Mouse (Mus musculus): Measurements from ENCODE around the gene Tenm4. TPM values are rescaled to one million over a fixed set of nuclear protein-coding genes. Genes with fewer than 3 reads are reported as not detected.

Tenm4 gene
- total RNA-seq, 1 experiment: 38.9 TPM

GRCm38 (mm10) chr7:96392600-96392999 is 221.6 kb downstream of the Tenm4 start:
- in situ Hi-C loops (cut with MboI; ENCODE audit: low sequenced_read_pairs in 2 of 2, unreplicated experiment in 2 of 2): no loop called here
- DNase-seq (ENCODE audit: low read depth, low spot score): no peak
- H3K4me1 ChIP-seq (ENCODE audit: control insufficient read depth in 2 of 2, insufficient read depth in 2 of 2, low read length in 2 of 2, poor library complexity in 1 of 2): no peaks in the 10 kb centered on the region
- no peaks in the 10 kb centered on the region for H3K9me3 ChIP-seq (ENCODE audit: control insufficient read depth, insufficient read depth, low read depth, low read length)
- TF ChIP-seq MAFK (IDR thresholded peaks at IDR 0.05; ENCODE audit: insufficient read depth, low read depth, low read length) (no peak), ZNF384 (IDR thresholded peaks at IDR 0.05; ENCODE audit: low read depth, low read length) (no peak), ZC3H11A (IDR thresholded peaks at IDR 0.05; ENCODE audit: borderline replicate concordance, low read depth, low read length) (no peak), CHD2 (IDR thresholded peaks at IDR 0.05; ENCODE audit: low read depth, low read length) (no peak), HCFC1 (IDR thresholded peaks at IDR 0.05; ENCODE audit: borderline replicate concordance, insufficient read depth, low read length) (no peak)
- H3K4me3 ChIP-seq (ENCODE audit: insufficient read depth in 1 of 2, low read depth in 1 of 2, low read length in 2 of 2, poor library complexity in 1 of 2, severe bottlenecking in 1 of 2): no peak overlapping the region
- no peak overlapping the region for H3K27ac ChIP-seq (ENCODE audit: insufficient read depth, low read depth, low read length, poor library complexity, severe bottlenecking)
- H3K9ac ChIP-seq (ENCODE audit: insufficient read depth, low read depth, low read length, poor library complexity, severe bottlenecking): no peak overlapping the region
- H3K36me3 ChIP-seq (ENCODE audit: control insufficient read depth, insufficient read depth, low read length, poor library complexity, severe bottlenecking): no peaks in the 10 kb centered on the region

DNA sequence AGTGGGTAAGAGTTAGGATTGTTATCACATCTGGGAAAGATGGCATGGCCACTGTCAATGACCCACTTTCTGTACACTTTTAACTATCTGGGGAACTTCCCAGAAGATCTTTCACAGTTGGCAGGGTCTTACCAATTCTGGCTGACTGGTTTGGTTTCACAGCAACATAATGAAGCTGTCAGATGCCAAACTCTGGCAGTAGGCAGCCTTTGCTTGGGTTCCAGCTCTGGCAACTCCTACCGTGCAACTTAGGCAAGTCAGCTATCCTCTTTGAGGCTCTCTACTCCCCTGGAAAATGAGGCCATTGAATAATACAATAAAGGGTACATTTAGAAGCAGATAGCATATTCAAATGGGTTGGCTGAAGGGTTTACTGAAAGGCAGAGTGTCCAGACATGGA is 226.9 kb downstream of the Tenm4 start:
- DNase-seq (ENCODE audit: low read depth, low spot score): no peak
- Histone ChIP-seq H3K9me3 (ENCODE audit: control insufficient read depth, insufficient read depth, low read depth, low read length) (no peaks in the 10 kb centered on the region), H3K27ac (ENCODE audit: insufficient read depth, low read depth, low read length, poor library complexity, severe bottlenecking) (no peak overlapping the region), H3K4me3 (ENCODE audit: insufficient read depth in 1 of 2, low read depth in 1 of 2, low read length in 2 of 2, poor library complexity in 1 of 2, severe bottlenecking in 1 of 2) (no peak overlapping the region), H3K9ac (ENCODE audit: insufficient read depth, low read depth, low read length, poor library complexity, severe bottlenecking) (no peak overlapping the region), H3K4me1 (ENCODE audit: control insufficient read depth in 2 of 2, insufficient read depth in 2 of 2, low read length in 2 of 2, poor library complexity in 1 of 2) (no peaks in the 10 kb centered on the region), H3K36me3 (ENCODE audit: control insufficient read depth, insufficient read depth, low read length, poor library complexity, severe bottlenecking) (0 out of 2 replicates have a peak, but pooled peaks cover 2% of the 10 kb centered on the region)
- TF ChIP-seq CHD2 (IDR thresholded peaks at IDR 0.05; ENCODE audit: low read depth, low read length): no peak
- in situ Hi-C loops (cut with MboI; ENCODE audit: low sequenced_read_pairs in 2 of 2, unreplicated experiment in 2 of 2): no loop called here

- no peaks in the 10 kb centered on the region for H3K4me1 ChIP-seq (ENCODE audit: control insufficient read depth in 2 of 2, insufficient read depth in 2 of 2, low read length in 2 of 2, poor library complexity in 1 of 2)
- 0 out of 2 replicates have a peak, but pooled peaks cover 2% of the 10 kb centered on the region for H3K36me3 ChIP-seq (ENCODE audit: control insufficient read depth, insufficient read depth, low read length, poor library complexity, severe bottlenecking)
- H3K27ac ChIP-seq (ENCODE audit: insufficient read depth, low read depth, low read length, poor library complexity, severe bottlenecking): no peak overlapping the region
- H3K9ac ChIP-seq (ENCODE audit: insufficient read depth, low read depth, low read length, poor library complexity, severe bottlenecking): no peak overlapping the region
- in situ Hi-C loops (cut with MboI; ENCODE audit: low sequenced_read_pairs in 2 of 2, unreplicated experiment in 2 of 2): no loop called here
- TF ChIP-seq ZNF384 (IDR thresholded peaks at IDR 0.05; ENCODE audit: low read depth, low read length): no peak
- TF ChIP-seq ZC3H11A (IDR thresholded peaks at IDR 0.05; ENCODE audit: borderline replicate concordance, low read depth, low read length): no peak
- no peak for TF ChIP-seq CHD2 (IDR thresholded peaks at IDR 0.05; ENCODE audit: low read depth, low read length)
- no peak for TF ChIP-seq MAFK (IDR thresholded peaks at IDR 0.05; ENCODE audit: insufficient read depth, low read depth, low read length)
- TF ChIP-seq HCFC1 (IDR thresholded peaks at IDR 0.05; ENCODE audit: borderline replicate concordance, insufficient read depth, low read length): no peak
- no peak for DNase-seq (ENCODE audit: low read depth, low spot score)
- no peak overlapping the region for H3K4me3 ChIP-seq (ENCODE audit: insufficient read depth in 1 of 2, low read depth in 1 of 2, low read length in 2 of 2, poor library complexity in 1 of 2, severe bottlenecking in 1 of 2)
- H3K9me3 ChIP-seq (ENCODE audit: control insufficient read depth, insufficient read depth, low read depth, low read length): no peaks in the 10 kb centered on the region
Observed at GRCm38 (mm10) chr7:96400411-96400810, 229.4 kb downstream of the Tenm4 start.

GRCm38 (mm10) chr7:96406630-96407214 is 235.7 kb downstream of the Tenm4 start:
- in situ Hi-C loops (cut with MboI; ENCODE audit: low sequenced_read_pairs in 2 of 2, unreplicated experiment in 2 of 2): no loop called here
- Histone ChIP-seq H3K4me1 (ENCODE audit: control insufficient read depth in 2 of 2, insufficient read depth in 2 of 2, low read length in 2 of 2, poor library complexity in 1 of 2) (no peaks in the 10 kb centered on the region), H3K9me3 (ENCODE audit: control insufficient read depth, insufficient read depth, low read depth, low read length) (no peaks in the 10 kb centered on the region), H3K27ac (ENCODE audit: insufficient read depth, low read depth, low read length, poor library complexity, severe bottlenecking) (no peak overlapping the region), H3K36me3 (ENCODE audit: control insufficient read depth, insufficient read depth, low read length, poor library complexity, severe bottlenecking) (no peaks in the 10 kb centered on the region), H3K9ac (ENCODE audit: insufficient read depth, low read depth, low read length, poor library complexity, severe bottlenecking) (no peak overlapping the region), H3K4me3 (ENCODE audit: insufficient read depth in 1 of 2, low read depth in 1 of 2, low read length in 2 of 2, poor library complexity in 1 of 2, severe bottlenecking in 1 of 2) (no peak overlapping the region)
- DNase-seq (ENCODE audit: low read depth, low spot score): no peak
- TF ChIP-seq MAFK (IDR thresholded peaks at IDR 0.05; ENCODE audit: insufficient read depth, low read depth, low read length) (no peak), CHD2 (IDR thresholded peaks at IDR 0.05; ENCODE audit: low read depth, low read length) (no peak), ZC3H11A (IDR thresholded peaks at IDR 0.05; ENCODE audit: borderline replicate concordance, low read depth, low read length) (no peak), ZNF384 (IDR thresholded peaks at IDR 0.05; ENCODE audit: low read depth, low read length) (no peak), HCFC1 (IDR thresholded peaks at IDR 0.05; ENCODE audit: borderline replicate concordance, insufficient read depth, low read length) (no peak)
